Mouse (Mus musculus): ENCODE measurements at regions not wholly inside any gene's neighbourhood (a gene's known extent, or its start where the extent isn't known, plus 50 kb on each side); places are given as distances from the start of the nearest gene placed in this dataset.

DNA sequence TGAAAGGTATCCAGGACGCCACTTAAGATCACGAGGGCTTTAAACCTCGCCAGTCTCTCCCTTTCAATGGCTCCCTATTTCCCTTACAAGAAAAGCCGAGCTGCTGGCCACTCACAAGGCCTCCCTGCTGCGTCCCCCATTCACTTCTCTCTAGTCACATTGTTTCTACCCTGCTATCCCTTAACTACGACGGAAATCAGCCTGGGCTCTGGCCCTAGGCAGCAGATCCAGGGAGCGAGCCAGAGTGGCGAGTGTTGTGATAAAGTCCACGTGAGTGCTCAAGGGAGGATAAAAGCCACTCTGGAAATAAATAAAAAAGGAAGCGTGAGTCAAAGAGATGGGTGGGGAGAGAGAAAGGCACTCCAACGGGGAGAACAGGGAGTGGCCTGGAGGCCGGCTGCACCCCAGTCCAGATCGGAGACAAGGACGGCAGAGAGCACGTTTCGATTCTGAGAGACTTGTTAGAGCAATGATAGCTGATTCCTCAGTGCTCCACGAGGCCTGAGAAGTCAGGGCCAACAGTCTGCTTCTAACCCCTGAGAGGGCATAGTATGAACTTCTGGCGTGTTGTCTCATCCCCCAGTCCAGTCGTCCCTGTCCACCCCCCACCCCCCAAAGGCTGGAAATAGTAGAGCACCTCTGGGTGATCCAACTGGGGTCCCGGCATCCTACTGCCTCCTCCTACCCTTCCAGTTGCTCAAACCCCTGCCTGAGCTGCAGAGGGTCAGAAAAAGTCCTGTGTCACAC is 84.8 kb upstream of the Calm2 start:
- TF ChIP-seq POLR2A (IDR thresholded peaks at IDR 0.05; ENCODE audit: low read depth, low read length) (no peak), CTCF (conservative IDR thresholded peaks at IDR 0.05; ENCODE audit: insufficient read depth, insufficient read length, low read depth, low read length) (no peak)
